Mouse (Mus musculus) thymus, adult 2 months (tissue): Measurements from ENCODE around the gene Gm11172. TPM values are rescaled to one million over a fixed set of nuclear protein-coding genes. Genes with fewer than 3 reads are reported as not detected.
A peak's percentile ranks its signal among the peaks of the same experiment; 100 is the strongest.
"Not testable (repeated sequence)": the region's sequence is repeated elsewhere in the genome, so short reads cannot be mapped to it uniquely, and the experiment has no call there.

Source experiments
- DNase-seq: peaks from one replicate; pipeline ENCODE4 v3.0.0; 2021
- H3K27ac ChIP-seq: fragments of 200-500 bp; 2 replicates; pipeline ENCODE4 v1.5.1; 2012; ENCODE audit warnings: low read length, control low read depth; ENCODE audit not compliant: control insufficient read depth, insufficient read depth
- H3K27me3 ChIP-seq: fragments of 200-500 bp; 2 replicates; pipeline ENCODE4 v1.6.1; 2012; ENCODE audit warnings: mild to moderate bottlenecking, low read length, moderate library complexity, mixed read lengths; ENCODE audit not compliant: control insufficient read depth, insufficient read depth
- H3K36me3 ChIP-seq: fragments of 200-500 bp; 2 replicates; pipeline ENCODE4 v1.6.1; 2012; ENCODE audit warnings: mild to moderate bottlenecking, low read length, moderate library complexity; ENCODE audit not compliant: control insufficient read depth, insufficient read depth
- H3K4me1 ChIP-seq: fragments of 200-500 bp; replicated peaks from 2 replicates; pipeline ENCODE4 v1.6.1; 2012; ENCODE audit warnings: low read length; ENCODE audit not compliant: control insufficient read depth, insufficient read depth
- H3K4me3 ChIP-seq: fragments of 200-500 bp; 2 replicates; pipeline ENCODE4 v1.5.1; 2012; ENCODE audit warnings: mild to moderate bottlenecking, low read length, control low read depth, moderate library complexity; ENCODE audit not compliant: control insufficient read depth, insufficient read depth
- CTCF ChIP-seq: fragments of 200-500 bp; IDR thresholded peaks from 2 replicates; pipeline ENCODE4 v1.5.1; 2012; ENCODE audit warnings: mild to moderate bottlenecking, control low read depth, low read length, moderate library complexity, borderline replicate concordance; ENCODE audit not compliant: control insufficient read depth, poor library complexity, insufficient read depth; ENCODE audit errors: extremely low read depth
- POLR2A ChIP-seq: fragments of 200-500 bp; IDR thresholded peaks from 2 replicates; pipeline ENCODE4 v1.6.1; 2012; ENCODE audit warnings: mild to moderate bottlenecking, low read length, control low read depth, moderate library complexity; ENCODE audit not compliant: control insufficient read depth, poor library complexity, insufficient read depth; ENCODE audit errors: extremely low read depth
- WGBS: fragments of 180-500 bp; shearing (Covaris S2); methylation state at CpG from one replicate; pipeline ENCODE4 v1.1.7; 2018; 5-methylcytosine and 5-hydroxymethylcytosine counted together
- polyA plus RNA-seq: library from polyadenylated mRNA; depleted of rRNA; stranded (reverse); fragments of >200 nt; gene quantifications from 2 replicates; pipeline ENCODE4 v1.2.3, GENCODE M21; 2012

The Gm11172 gene
- polyA plus RNA-seq, 1 experiment, result not detected

- TF ChIP-seq CTCF (no peak), POLR2A (no peak)
- no peak for DNase-seq
- WGBS, result 56% methylated on average over 4 of the region's 4 CpGs
- Histone ChIP-seq H3K36me3 (peaks cover 6% of the 10 kb centered on the region), H3K4me1 (peaks cover 36% of the 10 kb centered on the region), H3K4me3 (no peak overlapping the region), H3K27ac (no peak overlapping the region), H3K27me3 (no peaks in the 10 kb centered on the region)
Measured at GRCm38 (mm10) chr16:10788866-10789265, 23.8 kb upstream of the Gm11172 start.

GRCm38 (mm10) chr16:10790702-10791101 lies 22.0 kb upstream of the Gm11172 start, which contains the start of gene Prm3:
TSS of gene Prm3 (minus strand) at chr16:10790914.
- peaks cover 36% of the 10 kb centered on the region for H3K4me1 ChIP-seq
- no peaks in the 10 kb centered on the region for H3K27me3 ChIP-seq
- DNase-seq, result no peak
- 89% methylated on average over 9 of the region's 9 CpGs for WGBS
- no peaks in the 10 kb centered on the region for H3K36me3 ChIP-seq
- H3K27ac ChIP-seq, result no peak within 1 kb of the TSS
- H3K4me3 ChIP-seq, result no peak within 1 kb of the TSS
- TF ChIP-seq POLR2A (no peak), CTCF (no peak)

- Histone ChIP-seq H3K36me3 (no peaks in the 10 kb centered on the region), H3K27me3 (no peaks in the 10 kb centered on the region), H3K27ac (no peak within 1 kb of the TSS), H3K4me1 (peaks cover 4% of the 10 kb centered on the region), H3K4me3 (no peak within 1 kb of the TSS)
- WGBS, result 95% methylated on average over 6 of the region's 6 CpGs
- TF ChIP-seq CTCF (no peak), POLR2A (no peak)
- DNase-seq, result no peak
Measured at GRCm38 (mm10) chr16:10796034-10796433, 16.7 kb upstream of the Gm11172 start, which contains the start of gene Prm2. TSS of gene Prm2 (minus strand) at chr16:10796134.

GRCm38 (mm10) chr16:10802420-10802819 lies 10.3 kb upstream of the Gm11172 start:
- WGBS, result 75% methylated on average over 3 of the region's 3 CpGs
- DNase-seq, H3K27ac ChIP-seq, H3K27me3 ChIP-seq, H3K36me3 ChIP-seq, H3K4me3 ChIP-seq: not testable (repeated sequence)
- H3K4me1 ChIP-seq, result peaks cover 26% of the 10 kb centered on the region

GRCm38 (mm10) chr16:10805789-10806527 lies 6.8 kb upstream of the Gm11172 start, which contains the start of gene Prm1:
TSS of gene Prm1 (minus strand) at chr16:10805839.
- Histone ChIP-seq H3K27me3 (no peaks in the 10 kb centered on the region), H3K4me3 (no peak within 1 kb of the TSS), H3K36me3 (no peaks in the 10 kb centered on the region), H3K27ac (peak within 1 kb of the TSS; percentile 85), H3K4me1 (peaks cover 37% of the 10 kb centered on the region)
- 48% methylated on average over 10 of the region's 10 CpGs for WGBS
- TF ChIP-seq CTCF (no peak), POLR2A (peak; percentile 17; the same call in 1 of the 2 replicates)
- DNase-seq, result peak; percentile 74

- H3K4me3 ChIP-seq, result no peak overlapping the region
- no peaks in the 10 kb centered on the region for H3K36me3 ChIP-seq
- TF ChIP-seq CTCF (no peak), POLR2A (no peak)
- H3K27ac ChIP-seq, result no peak overlapping the region
- H3K4me1 ChIP-seq, result peaks cover 63% of the 10 kb centered on the region
- 95% methylated on average over 1 of the region's 1 CpGs for WGBS
- DNase-seq, result no peak
- no peaks in the 10 kb centered on the region for H3K27me3 ChIP-seq
Measured at GRCm38 (mm10) chr16:10810376-10810775, 2.3 kb upstream of the Gm11172 start.
